Mouse (Mus musculus) spleen, postnatal 10 days (tissue): Measurements from ENCODE around the gene Tut1.
"Not testable (repeated sequence)": the region's sequence is repeated elsewhere in the genome, so short reads cannot be mapped to it uniquely, and the experiment has no call there.

Source experiments
- DNase-seq, 2 experiments: peaks; one replicate each; pipeline ENCODE4 v3.0.0; 2021 to 2022; ENCODE audit warnings: low spot score in 2 of 2

The Tut1 gene

DNA sequence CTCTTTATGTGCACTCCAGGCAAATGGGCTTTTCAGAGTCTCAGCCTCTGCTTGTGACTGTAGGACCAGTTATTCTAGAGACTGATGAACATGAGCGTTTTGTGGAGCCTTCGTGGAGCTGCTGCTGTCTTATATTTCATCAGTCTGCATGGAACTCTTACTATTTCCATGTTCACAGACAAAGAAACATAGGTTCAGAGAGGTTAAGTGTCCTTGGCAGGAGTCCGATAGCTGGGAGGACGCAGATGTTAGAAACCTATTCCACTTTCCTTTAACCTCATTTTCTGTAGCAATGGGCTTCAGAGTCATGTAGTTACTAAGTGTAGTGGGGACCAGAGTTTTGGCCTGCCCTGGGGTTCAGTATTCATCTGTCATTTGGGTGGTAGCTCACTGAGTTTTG lies 45.6 kb downstream of the Tut1 start:
- DNase-seq, result no peak

- DNase-seq, result not testable (repeated sequence)
Observed at GRCm38 (mm10) chr19:9006915-9007314, 53.3 kb downstream of the Tut1 start.
